Mouse (Mus musculus) myocyte (in vitro differentiated cells): ENCODE data around the gene Fbxo31.

Source experiments
- CEBPB ChIP-seq: IDR thresholded peaks from 2 replicates; pipeline ENCODE4 v1.6.1; 2011; ENCODE audit warnings: mild to moderate bottlenecking, moderate library complexity; ENCODE audit not compliant: poor library complexity, insufficient read depth, severe bottlenecking
- E2F4 ChIP-seq: IDR thresholded peaks from one replicate; pipeline ENCODE4 v1.6.1; 2011; ENCODE audit warnings: mild to moderate bottlenecking, control low read depth, moderate library complexity; ENCODE audit not compliant: insufficient read depth
- MAX ChIP-seq: IDR thresholded peaks from one replicate; pipeline ENCODE4 v1.6.1; 2011; ENCODE audit warnings: low read depth, mild to moderate bottlenecking, control low read depth
- MYOG ChIP-seq, 3 experiments: IDR thresholded peaks; one replicate each; pipeline ENCODE4 v1.6.1; 2011; ENCODE audit warnings: control low read depth in 2 of 3, low read depth in 2 of 3, mild to moderate bottlenecking in 2 of 3; ENCODE audit not compliant: insufficient read length in 2 of 3, control insufficient read depth in 1 of 3, insufficient read depth in 1 of 3
- POLR2A ChIP-seq: IDR thresholded peaks from one replicate; pipeline ENCODE4 v1.6.1; 2011; ENCODE audit warnings: low read depth, mild to moderate bottlenecking, control low read depth, moderate library complexity; ENCODE audit not compliant: insufficient read length
- REST ChIP-seq: IDR thresholded peaks from one replicate; pipeline ENCODE4 v1.6.1; 2011; ENCODE audit warnings: mild to moderate bottlenecking, control low read depth, moderate library complexity; ENCODE audit not compliant: insufficient read depth, insufficient read length
- TCF12 ChIP-seq: IDR thresholded peaks from one replicate; pipeline ENCODE4 v1.6.1; 2011; ENCODE audit warnings: mild to moderate bottlenecking, control low read depth; ENCODE audit not compliant: poor library complexity, insufficient read depth, severe bottlenecking
- TCF3 ChIP-seq: IDR thresholded peaks from one replicate; pipeline ENCODE4 v1.6.1; 2011; ENCODE audit warnings: low read depth, control low read depth; ENCODE audit not compliant: insufficient read length
- USF1 ChIP-seq: IDR thresholded peaks from one replicate; pipeline ENCODE4 v1.6.1; 2011; ENCODE audit warnings: low read depth, mild to moderate bottlenecking, control low read depth, moderate library complexity

DNA sequence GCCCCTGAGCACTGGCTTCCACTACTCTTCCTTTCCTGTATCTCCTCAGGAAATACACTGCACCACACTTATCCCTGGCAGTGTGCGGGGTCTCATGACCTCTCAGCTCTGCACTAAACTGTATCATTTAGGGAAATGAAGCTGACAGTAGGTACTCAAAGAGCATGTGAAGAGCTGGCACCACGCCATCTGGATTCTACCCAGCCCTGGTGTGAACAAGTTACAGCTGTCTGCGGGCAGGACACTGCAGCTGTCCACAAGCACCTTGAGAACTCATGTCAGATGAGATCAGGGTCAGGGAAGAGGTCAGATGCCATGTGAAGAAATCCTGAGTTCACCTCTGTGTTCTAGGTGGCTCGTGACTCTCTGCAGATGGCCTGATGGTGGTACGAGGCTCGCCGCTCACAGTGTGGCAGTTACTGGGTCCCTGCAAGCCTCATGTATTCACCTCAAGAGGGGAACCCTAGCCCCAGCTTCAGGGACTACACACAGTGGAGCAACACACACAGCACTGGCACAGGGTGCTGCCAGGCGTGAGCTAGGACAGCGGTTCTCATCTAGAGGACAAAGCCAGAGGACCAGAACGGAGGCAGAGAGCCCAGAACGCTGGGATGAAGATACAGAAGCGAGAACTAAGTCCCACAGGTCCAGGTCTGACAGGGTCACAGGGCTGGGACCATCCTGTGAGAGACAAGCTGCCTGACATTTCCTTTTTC is 42.4 kb upstream of the Fbxo31 start:
- TF ChIP-seq E2F4 (no peak), MAX (no peak), POLR2A (no peak), MYOG (IDR thresholded peaks at IDR 0.05; ENCODE audit: control insufficient read depth in 1 of 3, insufficient read depth in 1 of 3, insufficient read length in 2 of 3, low read depth in 2 of 3) (peak; percentile 62 to 96 (median 89)), TCF3 (peak; percentile 78), TCF12 (peak; percentile 60), CEBPB (no peak), REST (no peak), USF1 (no peak)
